Mouse (Mus musculus): ENCODE data around the gene Pgbd5. TPM values are rescaled to one million over a fixed set of nuclear protein-coding genes. Genes with fewer than 3 reads are reported as not detected.

The Pgbd5 gene
- polyA plus RNA-seq, 1 experiment, result not detected

- H3K4me3 ChIP-seq (ENCODE audit: insufficient read depth, poor library complexity, severe bottlenecking), result no peak overlapping the region
- no peaks in the 10 kb centered on the region for H3K79me3 ChIP-seq (ENCODE audit: low read depth)
- no peak for TF ChIP-seq CEBPB (IDR thresholded peaks at IDR 0.05; ENCODE audit: low read depth)
- no peak for TF ChIP-seq USF1 (IDR thresholded peaks at IDR 0.05; ENCODE audit: low read depth)
- no peak for TF ChIP-seq MAX (IDR thresholded peaks at IDR 0.05)
- TF ChIP-seq MYOG (IDR thresholded peaks at IDR 0.05; ENCODE audit: control insufficient read depth, extremely low read depth, insufficient read length), result no peak
- no peak for TF ChIP-seq MYOD1 (IDR thresholded peaks at IDR 0.05; ENCODE audit: control insufficient read depth, insufficient read length, low read depth)
- TF ChIP-seq FOSL1 (IDR thresholded peaks at IDR 0.05; ENCODE audit: insufficient read depth, low read length, poor library complexity, severe bottlenecking), result no peak
- TF ChIP-seq CTCF (IDR thresholded peaks at IDR 0.05; ENCODE audit: control insufficient read depth, insufficient read depth, insufficient read length), result no peak
- H3K79me2 ChIP-seq (ENCODE audit: control insufficient read depth, insufficient read depth), result no peaks in the 10 kb centered on the region
- H3ac ChIP-seq (ENCODE audit: control insufficient read depth, insufficient read length, low read depth), result no peak overlapping the region
- H3K27me3 ChIP-seq (ENCODE audit: control insufficient read depth, insufficient read depth, insufficient read length), result peaks cover 33% of the 10 kb centered on the region
- no peaks in the 10 kb centered on the region for H3K36me3 ChIP-seq (ENCODE audit: control insufficient read depth, insufficient read depth)
Measured at GRCm38 (mm10) chr8:124376406-124376805, 63.1 kb downstream of the Pgbd5 start.

DNA sequence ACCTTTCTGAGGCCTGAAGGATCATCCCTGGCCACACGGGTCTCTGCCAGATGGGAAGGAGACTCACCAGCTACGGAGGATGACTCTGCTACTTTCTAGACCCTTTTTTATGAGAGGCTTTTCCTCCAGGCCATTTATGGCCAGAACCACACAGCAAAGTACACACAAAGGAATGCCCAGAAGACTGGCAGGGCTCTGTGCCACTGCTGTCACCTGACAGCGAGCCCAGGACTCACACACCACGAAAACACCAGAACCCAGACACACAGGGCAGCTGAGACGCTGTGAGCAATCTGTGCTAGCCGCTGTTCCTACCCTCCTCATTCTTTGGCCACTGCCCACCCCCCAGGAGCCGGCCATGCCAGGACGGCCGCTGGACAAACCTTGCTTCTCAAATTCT, 63.7 kb downstream of the Pgbd5 start:
- Histone ChIP-seq H3K27me3 (ENCODE audit: control insufficient read depth, insufficient read depth, insufficient read length) (peaks cover 32% of the 10 kb centered on the region), H3K36me3 (ENCODE audit: control insufficient read depth, insufficient read depth) (no peaks in the 10 kb centered on the region), H3ac (ENCODE audit: control insufficient read depth, insufficient read length, low read depth) (no peak overlapping the region), H3K4me3 (ENCODE audit: insufficient read depth, poor library complexity, severe bottlenecking) (no peak overlapping the region), H3K79me2 (ENCODE audit: control insufficient read depth, insufficient read depth) (no peaks in the 10 kb centered on the region), H3K79me3 (ENCODE audit: low read depth) (no peaks in the 10 kb centered on the region)
- TF ChIP-seq MYOD1 (IDR thresholded peaks at IDR 0.05; ENCODE audit: control insufficient read depth, insufficient read length, low read depth) (no peak), CEBPB (IDR thresholded peaks at IDR 0.05; ENCODE audit: low read depth) (no peak), CTCF (IDR thresholded peaks at IDR 0.05; ENCODE audit: control insufficient read depth, insufficient read depth, insufficient read length) (no peak), FOSL1 (IDR thresholded peaks at IDR 0.05; ENCODE audit: insufficient read depth, low read length, poor library complexity, severe bottlenecking) (no peak), MYOG (IDR thresholded peaks at IDR 0.05; ENCODE audit: control insufficient read depth, extremely low read depth, insufficient read length) (no peak), USF1 (IDR thresholded peaks at IDR 0.05; ENCODE audit: low read depth) (no peak), MAX (IDR thresholded peaks at IDR 0.05) (no peak)

DNA sequence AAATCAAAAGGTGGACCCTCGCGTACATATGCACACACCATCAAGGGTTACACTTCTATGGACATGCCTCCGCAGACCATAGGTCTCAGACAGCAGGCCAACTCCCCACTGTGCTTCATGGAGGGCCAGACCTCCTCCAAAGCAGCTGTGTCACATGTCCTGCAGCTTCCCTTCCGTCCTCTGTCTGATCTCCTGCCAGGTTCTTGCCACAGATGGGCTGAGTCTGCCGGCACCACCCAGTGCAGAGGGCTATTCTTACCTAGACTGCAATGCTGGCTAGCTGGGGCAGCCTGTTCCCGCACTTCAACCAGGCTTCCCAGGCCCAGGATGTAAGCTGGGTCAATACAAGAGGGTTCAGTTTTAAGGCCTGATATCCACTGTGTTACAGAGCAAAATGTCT, 64.3 kb downstream of the Pgbd5 start:
- TF ChIP-seq CEBPB (IDR thresholded peaks at IDR 0.05; ENCODE audit: low read depth) (no peak), MAX (IDR thresholded peaks at IDR 0.05) (no peak), USF1 (IDR thresholded peaks at IDR 0.05; ENCODE audit: low read depth) (no peak), MYOD1 (IDR thresholded peaks at IDR 0.05; ENCODE audit: control insufficient read depth, insufficient read length, low read depth) (no peak), CTCF (IDR thresholded peaks at IDR 0.05; ENCODE audit: control insufficient read depth, insufficient read depth, insufficient read length) (no peak), FOSL1 (IDR thresholded peaks at IDR 0.05; ENCODE audit: insufficient read depth, low read length, poor library complexity, severe bottlenecking) (no peak), MYOG (IDR thresholded peaks at IDR 0.05; ENCODE audit: control insufficient read depth, extremely low read depth, insufficient read length) (no peak)
- Histone ChIP-seq H3K79me3 (ENCODE audit: low read depth) (no peaks in the 10 kb centered on the region), H3K4me3 (ENCODE audit: insufficient read depth, poor library complexity, severe bottlenecking) (no peak overlapping the region), H3K79me2 (ENCODE audit: control insufficient read depth, insufficient read depth) (no peaks in the 10 kb centered on the region), H3ac (ENCODE audit: control insufficient read depth, insufficient read length, low read depth) (no peak overlapping the region), H3K36me3 (ENCODE audit: control insufficient read depth, insufficient read depth) (no peaks in the 10 kb centered on the region), H3K27me3 (ENCODE audit: control insufficient read depth, insufficient read depth, insufficient read length) (peaks cover 29% of the 10 kb centered on the region)

- Histone ChIP-seq H3K79me3 (ENCODE audit: low read depth) (no peaks in the 10 kb centered on the region), H3K79me2 (ENCODE audit: control insufficient read depth, insufficient read depth) (no peaks in the 10 kb centered on the region)
- TF ChIP-seq MYOD1 (IDR thresholded peaks at IDR 0.05; ENCODE audit: control insufficient read depth, insufficient read length, low read depth) (no peak), MAX (IDR thresholded peaks at IDR 0.05) (no peak), FOSL1 (IDR thresholded peaks at IDR 0.05; ENCODE audit: insufficient read depth, low read length, poor library complexity, severe bottlenecking) (no peak), MYOG (IDR thresholded peaks at IDR 0.05; ENCODE audit: control insufficient read depth, extremely low read depth, insufficient read length) (no peak), CTCF (IDR thresholded peaks at IDR 0.05; ENCODE audit: control insufficient read depth, insufficient read depth, insufficient read length) (no peak), USF1 (IDR thresholded peaks at IDR 0.05; ENCODE audit: low read depth) (no peak), CEBPB (IDR thresholded peaks at IDR 0.05; ENCODE audit: low read depth) (no peak)
Measured at GRCm38 (mm10) chr8:124373753-124374152, 65.7 kb downstream of the Pgbd5 start.

GRCm38 (mm10) chr8:124371410-124372123, 67.9 kb downstream of the Pgbd5 start:
- no peaks in the 10 kb centered on the region for H3K79me2 ChIP-seq (ENCODE audit: control insufficient read depth, insufficient read depth)
- no peaks in the 10 kb centered on the region for H3K79me3 ChIP-seq (ENCODE audit: low read depth)
- H3K27me3 ChIP-seq (ENCODE audit: control insufficient read depth, insufficient read depth, insufficient read length), result peaks cover 16% of the 10 kb centered on the region
- TF ChIP-seq CTCF (IDR thresholded peaks at IDR 0.05; ENCODE audit: control insufficient read depth, insufficient read depth, insufficient read length), result no peak
- TF ChIP-seq MYOG (IDR thresholded peaks at IDR 0.05; ENCODE audit: control insufficient read depth, extremely low read depth, insufficient read length), result no peak
- no peak for TF ChIP-seq CEBPB (IDR thresholded peaks at IDR 0.05; ENCODE audit: low read depth)
- TF ChIP-seq FOSL1 (IDR thresholded peaks at IDR 0.05; ENCODE audit: insufficient read depth, low read length, poor library complexity, severe bottlenecking), result no peak
- no peak for TF ChIP-seq USF1 (IDR thresholded peaks at IDR 0.05; ENCODE audit: low read depth)
- TF ChIP-seq MAX (IDR thresholded peaks at IDR 0.05), result no peak
- no peak for TF ChIP-seq MYOD1 (IDR thresholded peaks at IDR 0.05; ENCODE audit: control insufficient read depth, insufficient read length, low read depth)
- no peaks in the 10 kb centered on the region for H3K36me3 ChIP-seq (ENCODE audit: control insufficient read depth, insufficient read depth)
- no peak overlapping the region for H3ac ChIP-seq (ENCODE audit: control insufficient read depth, insufficient read length, low read depth)
- no peak overlapping the region for H3K4me3 ChIP-seq (ENCODE audit: insufficient read depth, poor library complexity, severe bottlenecking)

More at GRCm38 (mm10) chr8:124373753-124374152, 65.7 kb downstream of the Pgbd5 start:
- Histone ChIP-seq H3K27me3 (ENCODE audit: control insufficient read depth, insufficient read depth, insufficient read length) (peaks cover 21% of the 10 kb centered on the region), H3K36me3 (ENCODE audit: control insufficient read depth, insufficient read depth) (no peaks in the 10 kb centered on the region), H3K4me3 (ENCODE audit: insufficient read depth, poor library complexity, severe bottlenecking) (no peak overlapping the region), H3ac (ENCODE audit: control insufficient read depth, insufficient read length, low read depth) (no peak overlapping the region)
